Mouse (Mus musculus) left cerebral cortex, adult 2 months (tissue): Measurements from ENCODE around the gene Adcy5. TPM values are rescaled to one million over a fixed set of nuclear protein-coding genes. Genes with fewer than 3 reads are reported as not detected.

Experiments used
- DNase-seq, 2 experiments: peaks; one replicate each; pipeline ENCODE4 v3.0.0; 2021 to 2022; ENCODE audit warnings: low spot score in 2 of 2, mixed read lengths in 1 of 2; ENCODE audit errors: extremely low spot score in 1 of 2
- H3K27ac ChIP-seq: fragments of 200-600 bp; 2 replicates; pipeline ENCODE4 v1.8.1; 2022
- H3K4me3 ChIP-seq: fragments of 200-600 bp; 2 replicates; pipeline ENCODE4 v1.8.1; 2022
- CTCF ChIP-seq: fragments of 200-600 bp; IDR thresholded peaks from 2 replicates; pipeline ENCODE4 v1.8.1; 2022; ENCODE audit warnings: antibody characterized with exemption, mild to moderate bottlenecking, moderate library complexity
- intact Hi-C: fragments of 180-260 bp; cut with DNase I; formaldehyde crosslinking; loops from one replicate; pipeline ENCODE4 v1.15.1; 2025
- total RNA-seq, 2 experiments: library from RNA; stranded (reverse); gene quantifications; 2 replicates each; pipeline ENCODE4 v1.2.3; 2021

The Adcy5 gene
- total RNA-seq, 2 experiments from 2014 or later, result 96.8 to 129 TPM

DNA sequence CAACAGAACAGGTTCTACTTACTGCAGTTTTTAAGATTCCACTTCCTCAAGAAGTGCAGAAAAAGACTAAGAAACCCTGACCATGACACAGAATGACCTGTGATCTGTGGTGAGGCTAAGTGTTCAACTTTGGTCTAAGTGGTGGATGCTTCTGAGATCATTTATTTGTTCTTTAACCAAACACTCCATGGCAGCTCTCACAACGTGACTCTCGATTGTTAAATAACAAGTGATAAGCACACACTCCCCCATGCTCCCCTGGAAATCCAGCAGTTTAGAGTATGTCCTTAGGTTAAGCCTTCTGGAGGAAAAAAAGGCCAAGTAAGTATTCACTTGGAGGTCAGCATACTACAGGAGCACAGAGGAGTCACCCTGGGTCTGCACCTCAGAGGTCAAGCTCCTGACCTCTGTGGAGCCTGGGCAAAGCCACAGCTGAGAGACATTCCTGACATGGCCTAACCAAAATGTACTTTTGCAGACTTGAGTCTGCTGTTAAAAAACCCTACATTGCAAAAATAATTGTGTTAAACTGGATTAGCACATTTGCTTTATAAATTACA, 156.0 kb downstream of the Adcy5 start:
- TF ChIP-seq CTCF, result no peak
- intact Hi-C loops, result no loop called here

DNA sequence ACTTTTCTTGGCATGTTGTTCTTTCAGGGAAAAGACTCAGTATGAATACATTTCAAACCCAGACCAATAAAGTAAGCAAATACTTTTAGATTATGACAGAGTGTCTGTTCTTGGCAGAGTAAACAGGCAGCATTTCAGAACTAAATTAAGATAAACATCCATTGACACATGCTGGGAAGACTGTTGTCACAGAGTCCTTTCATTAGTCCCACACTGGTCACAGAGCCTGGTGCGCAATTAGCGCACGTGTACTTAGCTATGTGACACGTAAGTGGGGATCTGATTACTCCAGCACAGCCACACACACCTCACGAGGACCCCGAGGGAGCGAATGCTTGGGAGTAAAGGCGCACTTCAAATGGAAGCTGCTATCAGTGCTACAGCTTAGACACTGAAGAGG, 156.9 kb downstream of the Adcy5 start:
- DNase-seq, result no peak
- intact Hi-C loops, result no loop called here
- no peak for TF ChIP-seq CTCF
- Histone ChIP-seq H3K27ac (no peak overlapping the region), H3K4me3 (no peak overlapping the region)

More for the DNA sequence above, 156.0 kb downstream of the Adcy5 start:
- H3K27ac ChIP-seq, result no peak overlapping the region
- DNase-seq, result no peak
- no peak overlapping the region for H3K4me3 ChIP-seq

DNA sequence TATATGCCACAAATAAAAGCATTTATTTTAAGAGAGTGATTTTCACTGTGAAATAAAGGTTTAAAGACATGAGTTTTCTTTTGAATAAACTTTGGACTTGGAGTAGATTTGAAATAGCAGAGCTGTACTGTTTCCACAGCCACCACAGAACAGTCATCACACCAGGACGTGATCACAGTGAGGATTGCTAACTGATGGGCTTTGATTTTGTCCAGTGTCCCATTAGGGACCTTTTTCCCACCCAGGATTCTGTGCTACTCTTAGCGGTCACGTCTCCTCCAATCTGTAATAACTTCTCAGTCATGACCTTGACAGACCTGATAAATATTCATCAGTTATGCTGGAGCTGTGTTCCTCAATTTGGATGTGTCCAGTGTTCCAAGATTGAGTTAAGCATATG, 160.8 kb downstream of the Adcy5 start:
- Histone ChIP-seq H3K27ac (no peak overlapping the region), H3K4me3 (no peak overlapping the region)
- TF ChIP-seq CTCF, result no peak
- no peak for DNase-seq
- intact Hi-C loops, result loop anchor here (5.0 kb wide), 3 partner anchors 222 to 402 kb away; no protein-coding TSS in a partner anchor

DNA sequence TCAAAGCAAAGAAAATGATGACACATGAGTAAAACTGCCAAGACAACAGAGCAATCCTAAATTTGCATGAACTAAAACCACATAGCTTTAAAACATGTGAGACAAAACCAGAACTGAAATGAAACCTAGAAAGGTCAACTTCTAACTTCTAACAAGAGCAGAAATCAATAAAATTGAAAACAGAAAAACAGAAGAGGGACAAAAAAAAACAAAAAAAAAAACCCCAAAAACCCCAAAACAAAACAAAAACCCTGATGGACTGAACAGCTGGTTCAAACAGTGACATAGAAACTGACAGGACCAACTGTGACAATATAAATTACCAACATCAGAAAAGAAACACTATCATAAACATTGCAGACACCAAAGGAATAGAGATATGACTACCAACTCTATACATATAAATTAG, 162.2 kb downstream of the Adcy5 start:
- Histone ChIP-seq H3K4me3 (no peak overlapping the region), H3K27ac (no peak overlapping the region)
- no peak for DNase-seq
- intact Hi-C loops, result loop anchor here (5.0 kb wide), 3 partner anchors 220 to 400 kb away; no protein-coding TSS in a partner anchor
- no peak for TF ChIP-seq CTCF

DNA sequence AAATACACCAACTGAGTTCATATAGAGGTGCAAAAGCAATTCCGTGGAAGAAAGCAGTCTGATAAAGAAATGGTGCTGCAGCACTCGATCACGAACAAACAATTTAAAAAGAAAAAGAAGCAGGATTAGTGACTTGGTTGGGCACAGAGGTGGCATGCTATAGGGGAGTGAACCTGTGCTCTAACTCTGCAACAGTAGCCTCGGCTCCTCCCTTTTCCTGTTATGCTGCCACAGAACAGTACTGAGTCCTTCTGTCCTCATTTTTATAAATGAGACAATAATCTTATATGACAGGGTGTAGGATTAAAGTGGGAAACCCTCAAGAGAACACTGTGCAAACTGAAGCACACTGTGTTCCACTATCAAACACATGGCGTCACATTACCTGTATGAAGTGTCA, 162.8 kb downstream of the Adcy5 start:
- no peak for TF ChIP-seq CTCF
- intact Hi-C loops, result loop anchor here (5.0 kb wide), 3 partner anchors 220 to 400 kb away; no protein-coding TSS in a partner anchor

DNA sequence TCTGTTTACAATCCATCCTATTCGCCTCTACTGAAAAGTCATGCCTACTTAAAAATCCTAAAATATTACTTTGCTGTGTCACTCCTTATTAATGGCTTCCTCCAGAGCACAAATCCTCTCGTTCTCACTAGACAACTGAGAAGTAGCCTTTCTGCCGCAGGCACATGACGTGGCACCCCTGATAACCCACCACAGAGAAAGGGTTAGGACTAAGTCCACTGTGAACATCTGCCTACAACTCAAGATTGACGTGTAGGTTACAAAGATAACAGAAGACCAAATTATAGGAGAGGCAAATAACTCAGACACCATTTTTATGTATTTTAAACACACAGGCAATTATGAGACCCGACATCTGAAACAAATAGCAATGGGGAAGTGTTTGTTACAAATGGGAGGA, 163.7 kb downstream of the Adcy5 start:
- H3K27ac ChIP-seq, result no peak overlapping the region
- no peak for DNase-seq
- intact Hi-C loops, result loop anchor here (5.0 kb wide), 3 partner anchors 219 to 399 kb away; no protein-coding TSS in a partner anchor
- H3K4me3 ChIP-seq, result no peak overlapping the region
- no peak for TF ChIP-seq CTCF

More for the DNA sequence above, 162.8 kb downstream of the Adcy5 start:
- no peak for DNase-seq
- Histone ChIP-seq H3K4me3 (no peak overlapping the region), H3K27ac (no peak overlapping the region)

DNA sequence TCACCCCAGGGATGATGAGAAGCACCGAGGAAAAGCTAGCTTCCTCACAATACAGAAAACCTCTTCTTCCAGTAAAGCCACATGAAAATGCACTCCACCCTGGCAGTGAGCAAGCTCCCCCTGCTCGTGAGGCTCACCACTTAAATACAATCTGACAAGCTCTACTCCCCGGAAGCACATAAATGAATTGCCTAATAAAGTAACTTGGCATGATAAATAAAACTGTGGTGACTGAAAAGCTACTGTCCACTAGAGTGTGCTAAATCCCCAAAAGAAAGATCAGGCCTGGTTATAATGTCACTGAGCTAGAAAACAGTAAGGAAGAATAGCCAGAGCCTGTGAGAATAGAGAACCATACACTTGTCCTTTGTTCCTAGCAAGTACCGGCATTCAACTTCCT, 164.7 kb downstream of the Adcy5 start:
- H3K4me3 ChIP-seq, result no peak overlapping the region
- intact Hi-C loops, result loop anchor here (1.0 to 5.0 kb wide), 4 partner anchors 218 to 498 kb away; no protein-coding TSS in a partner anchor
- DNase-seq, result peak in 1 of 2 experiments; percentile 9
- TF ChIP-seq CTCF, result peak; percentile 75
- H3K27ac ChIP-seq, result no peak overlapping the region

DNA sequence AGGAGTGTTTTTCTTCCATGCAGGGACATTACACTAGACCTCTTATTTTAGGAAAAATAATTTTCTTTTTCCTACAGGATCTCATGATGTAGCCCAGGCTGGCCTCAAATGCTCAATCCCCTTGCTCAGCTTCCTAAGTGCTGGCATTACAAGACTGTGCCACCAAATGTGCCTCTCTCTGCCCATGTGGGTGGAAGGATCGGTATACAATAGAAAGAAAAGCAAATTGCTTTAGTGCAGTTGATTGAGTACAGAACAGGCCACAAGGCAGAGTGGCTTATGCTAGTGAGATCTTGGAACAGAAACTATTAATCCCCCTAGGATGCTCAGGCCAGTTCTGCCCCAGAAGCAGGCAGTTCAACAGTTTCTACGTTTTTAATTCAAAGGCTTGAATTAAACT, 165.1 kb downstream of the Adcy5 start:
- DNase-seq, result no peak
- no peak for TF ChIP-seq CTCF
- Histone ChIP-seq H3K4me3 (no peak overlapping the region), H3K27ac (no peak overlapping the region)
- intact Hi-C loops, result loop anchor here (1.0 to 5.0 kb wide), 4 partner anchors 218 to 498 kb away; no protein-coding TSS in a partner anchor

DNA sequence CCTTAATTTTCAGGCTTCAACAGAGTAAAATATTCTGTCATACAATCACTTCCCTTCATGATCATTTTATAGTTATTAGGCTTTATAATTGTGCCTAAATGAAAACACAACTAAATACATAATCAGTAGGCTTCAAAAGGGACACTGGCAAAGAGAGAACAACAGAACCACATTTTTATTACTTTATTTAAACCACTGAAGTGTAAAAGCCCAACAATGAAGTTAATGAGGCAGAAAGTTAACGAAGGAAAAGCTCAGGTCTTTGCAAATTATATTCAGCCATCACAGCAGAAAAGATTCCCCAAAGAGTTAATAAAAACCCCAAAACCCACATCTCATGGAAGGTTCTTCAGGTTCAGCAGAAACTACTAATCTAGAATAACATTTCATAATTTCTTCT, 175.8 kb downstream of the Adcy5 start:
- DNase-seq, result no peak
- Histone ChIP-seq H3K4me3 (no peak overlapping the region), H3K27ac (no peak overlapping the region)
- intact Hi-C loops, result no loop called here
- no peak for TF ChIP-seq CTCF

Other genes with a start within 250 kb of the Adcy5 start
- 10 to 100 TPM; 25.3 to 30.2 TPM for gene Hacd2, start 132.4 kb upstream of the Adcy5 start, total RNA-seq
- gene Sec22a, start 209.0 kb downstream of the Adcy5 start, total RNA-seq, result 10 to 100 TPM; 12.9 to 14.1 TPM